Mouse (Mus musculus) kidney, adult 18-20 months (tissue): Measurements from ENCODE around the gene Slc6a20b.

ENCODE experiments used
- DNase-seq: peaks from one replicate; pipeline ENCODE4 v3.0.0; 2021

Gene Slc6a20b

DNA sequence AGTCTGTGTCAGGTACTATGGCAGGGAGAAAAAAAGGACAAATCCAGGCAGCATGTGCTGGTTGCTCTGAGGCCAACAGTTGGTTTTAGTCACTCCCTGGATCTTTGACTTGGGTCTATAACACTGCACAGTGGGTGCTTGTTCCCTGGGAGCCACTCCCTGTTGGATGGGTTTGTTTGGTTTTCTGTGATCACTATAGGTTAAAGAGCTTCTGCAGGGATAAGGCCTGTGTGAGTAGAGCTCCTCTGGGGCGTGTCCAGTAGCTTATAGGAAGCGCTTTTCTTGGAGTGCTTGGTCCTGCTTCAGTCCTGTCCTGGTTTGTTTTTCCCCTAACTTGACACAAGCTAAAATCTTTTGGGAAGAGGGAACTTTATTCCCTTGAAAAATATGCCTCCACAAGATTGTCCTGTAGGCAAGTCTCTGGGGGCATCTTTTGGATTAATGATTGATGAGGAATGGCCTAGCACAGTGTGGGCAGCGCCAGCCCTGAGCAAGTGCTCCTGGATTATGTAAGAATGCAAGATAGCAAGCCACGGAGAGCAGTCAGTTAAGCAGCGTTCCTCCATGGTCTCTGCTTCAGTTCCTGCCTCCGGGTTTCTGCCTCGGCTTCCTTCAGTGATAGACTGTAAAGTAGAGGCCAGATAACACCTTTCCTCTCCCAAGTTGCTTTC is 43.0 kb downstream of the Slc6a20b start:
- DNase-seq, result peak; percentile 53

GRCm38 (mm10) chr9:123577360-123578192 is 54.8 kb downstream of the Slc6a20b start:
- no peak for DNase-seq

GRCm38 (mm10) chr9:123554599-123554998 is 77.8 kb downstream of the Slc6a20b start:
- no peak for DNase-seq
